Mouse (Mus musculus) induced T-regulatory cell, adult 2 months (primary cell): ENCODE data around the gene Gm15085.
"Not testable (repeated sequence)": the region's sequence is repeated elsewhere in the genome, so short reads cannot be mapped to it uniquely, and the experiment has no call there.

Source experiments
- DNase-seq: peaks from one replicate; pipeline ENCODE4 v3.0.0-alpha.2; 2012; ENCODE audit warnings: low read depth

Gene Gm15085

GRCm38 (mm10) chrX:149447317-149447716, at the start of gene Gm15085:
Gm15085 (plus strand) TSS chrX:149447617.
- not testable (repeated sequence) for DNase-seq
